Mouse (Mus musculus) heart, postnatal 0 days (tissue): ENCODE results near the gene Slc7a15.

Experiments
- CTCF ChIP-seq: IDR thresholded peaks from 2 replicates; pipeline ENCODE4 v1.5.1; 2016; ENCODE audit warnings: antibody characterized with exemption, control low read depth, low read depth
- EP300 ChIP-seq: IDR thresholded peaks from 2 replicates; pipeline ENCODE4 v1.6.1; 2016; ENCODE audit warnings: antibody characterized with exemption, low read depth

- TF ChIP-seq CTCF (no peak), EP300 (no peak)
Measured at GRCm38 (mm10) chr12:8609070-8609469, 10.2 kb upstream of the Slc7a15 start.
